Mouse (Mus musculus) midbrain, embryonic 15.5 days (tissue): ENCODE measurements at regions not wholly inside any gene's neighbourhood (a gene's known extent, or its start where the extent isn't known, plus 50 kb on each side); places are given as distances from the start of the nearest gene placed in this dataset.

Experiments used
- ATAC-seq: fragments of 200-750 bp; cut with Nextera tagmentation; replicated peaks from 2 replicates; pipeline ENCODE4 v1.8.0; 2017; ENCODE audit warnings: moderate TSS enrichment
- H3K27ac ChIP-seq: fragments of 300-500 bp; sonication (generic); 2 replicates; pipeline ENCODE4 v1.5.1; 2015; ENCODE audit warnings: mild to moderate bottlenecking, inconsistent platforms
- H3K27me3 ChIP-seq: fragments of 300-500 bp; sonication (generic); replicated peaks from 2 replicates; pipeline ENCODE4 v1.6.1; 2015; ENCODE audit warnings: inconsistent platforms
- H3K36me3 ChIP-seq: fragments of 300-500 bp; sonication (generic); replicated peaks from 2 replicates; pipeline ENCODE4 v1.6.1; 2015; ENCODE audit warnings: inconsistent platforms
- H3K4me1 ChIP-seq: fragments of 300-500 bp; sonication (generic); 2 replicates; pipeline ENCODE4 v1.6.1; 2015; ENCODE audit warnings: inconsistent platforms
- H3K4me2 ChIP-seq: fragments of 300-500 bp; sonication (generic); 2 replicates; pipeline ENCODE4 v1.6.1; 2015; ENCODE audit warnings: inconsistent platforms, mild to moderate bottlenecking, moderate library complexity
- H3K4me3 ChIP-seq: fragments of 300-500 bp; sonication (generic); 2 replicates; pipeline ENCODE4 v1.5.1; 2015; ENCODE audit warnings: mild to moderate bottlenecking, inconsistent platforms
- H3K9ac ChIP-seq: fragments of 300-500 bp; sonication (generic); 2 replicates; pipeline ENCODE4 v1.6.1; 2015; ENCODE audit warnings: mild to moderate bottlenecking, inconsistent platforms
- H3K9me3 ChIP-seq: fragments of 300-500 bp; sonication (generic); 2 replicates; pipeline ENCODE4 v1.6.1; 2016; ENCODE audit warnings: inconsistent platforms
- WGBS: fragments of 180-500 bp; shearing (Covaris S2); methylation state at CpG from one replicate; pipeline ENCODE4 v1.1.7; 2015; ENCODE audit warnings: mixed read lengths; 5-methylcytosine and 5-hydroxymethylcytosine counted together

DNA sequence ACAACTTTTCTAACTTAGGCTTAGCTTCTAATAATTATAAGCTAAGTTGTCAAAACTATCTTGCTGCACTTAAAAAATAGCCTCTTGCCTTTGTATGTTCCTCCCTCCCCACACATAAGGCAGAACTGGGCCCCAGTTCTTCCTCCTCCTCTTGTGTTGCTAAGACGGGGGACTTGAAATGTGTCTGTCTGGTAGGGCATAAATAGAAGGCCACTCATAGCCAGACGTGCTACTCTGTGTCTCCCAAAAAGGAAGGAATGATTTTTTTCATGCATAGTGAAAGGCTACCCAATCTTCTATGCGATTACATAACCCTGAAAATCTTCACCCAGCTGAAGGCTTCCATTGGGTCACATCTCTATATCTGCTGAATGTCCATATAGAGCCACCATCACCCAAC is 183.5 kb downstream of the Hsfy2 start:
- no peak overlapping the region for H3K4me2 ChIP-seq
- H3K36me3 ChIP-seq, result no peaks in the 10 kb centered on the region
- H3K27ac ChIP-seq, result no peak overlapping the region
- H3K4me3 ChIP-seq, result no peak overlapping the region
- no peak for ATAC-seq
- WGBS, result 88% methylated on average over 3 of the region's 3 CpGs
- H3K27me3 ChIP-seq, result no peaks in the 10 kb centered on the region
- H3K4me1 ChIP-seq, result no peaks in the 10 kb centered on the region
- H3K9me3 ChIP-seq, result no peaks in the 10 kb centered on the region
- no peak overlapping the region for H3K9ac ChIP-seq

DNA sequence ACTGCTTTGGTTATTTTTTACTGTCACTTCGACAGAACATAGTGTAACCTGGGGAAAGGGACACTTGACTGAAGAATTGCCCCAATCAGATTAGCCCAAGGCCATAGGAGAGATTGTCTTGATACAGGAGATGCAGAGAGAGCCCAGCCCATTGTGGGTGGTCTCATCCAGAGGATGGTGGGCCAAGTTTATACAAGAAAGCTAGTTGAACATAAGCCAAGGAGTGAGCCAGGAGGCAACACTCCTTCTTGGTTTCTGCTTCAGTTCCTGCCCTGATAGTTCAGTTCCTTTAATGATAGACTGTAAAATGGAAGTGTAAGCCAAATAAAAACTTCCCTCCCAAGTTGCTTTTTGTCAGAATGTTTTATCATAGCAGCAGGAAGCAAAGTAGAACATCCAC is 194.4 kb downstream of the Hsfy2 start:
- H3K9me3 ChIP-seq, result no peaks in the 10 kb centered on the region
- no peak for ATAC-seq
- no peaks in the 10 kb centered on the region for H3K36me3 ChIP-seq
- H3K9ac ChIP-seq, result no peak overlapping the region
- no peak overlapping the region for H3K4me3 ChIP-seq
- H3K27me3 ChIP-seq, result no peaks in the 10 kb centered on the region
- H3K4me2 ChIP-seq, result no peak overlapping the region
- 67% methylated on average over 1 of the region's 1 CpGs for WGBS
- H3K27ac ChIP-seq, result no peak overlapping the region
- no peaks in the 10 kb centered on the region for H3K4me1 ChIP-seq

DNA sequence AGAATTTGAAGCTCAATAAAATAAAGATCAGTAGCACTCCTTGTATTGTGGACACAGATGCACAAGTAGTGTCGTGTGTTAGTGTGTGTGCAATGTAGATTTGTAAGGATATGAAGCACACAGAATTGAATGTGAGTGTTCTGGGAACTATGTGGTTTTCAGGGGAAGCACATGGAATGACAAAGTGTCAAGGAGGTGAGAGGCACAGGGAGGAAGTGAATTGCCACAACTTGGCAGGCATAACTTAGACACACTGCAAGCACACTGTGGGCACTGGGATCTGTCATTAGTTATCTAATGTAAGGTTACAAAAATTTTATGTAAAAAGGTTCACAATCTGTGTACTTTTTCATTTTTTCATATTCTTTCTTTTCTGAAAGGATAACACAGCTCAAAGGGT is 230.4 kb downstream of the Hsfy2 start:
- 89% methylated on average over 1 of the region's 1 CpGs for WGBS
- H3K4me1 ChIP-seq, result no peaks in the 10 kb centered on the region
- H3K27ac ChIP-seq, result no peak overlapping the region
- no peaks in the 10 kb centered on the region for H3K27me3 ChIP-seq
- no peak for ATAC-seq
- no peak overlapping the region for H3K4me3 ChIP-seq
- H3K9me3 ChIP-seq, result no peaks in the 10 kb centered on the region
- no peaks in the 10 kb centered on the region for H3K36me3 ChIP-seq
- no peak overlapping the region for H3K4me2 ChIP-seq
- no peak overlapping the region for H3K9ac ChIP-seq

DNA sequence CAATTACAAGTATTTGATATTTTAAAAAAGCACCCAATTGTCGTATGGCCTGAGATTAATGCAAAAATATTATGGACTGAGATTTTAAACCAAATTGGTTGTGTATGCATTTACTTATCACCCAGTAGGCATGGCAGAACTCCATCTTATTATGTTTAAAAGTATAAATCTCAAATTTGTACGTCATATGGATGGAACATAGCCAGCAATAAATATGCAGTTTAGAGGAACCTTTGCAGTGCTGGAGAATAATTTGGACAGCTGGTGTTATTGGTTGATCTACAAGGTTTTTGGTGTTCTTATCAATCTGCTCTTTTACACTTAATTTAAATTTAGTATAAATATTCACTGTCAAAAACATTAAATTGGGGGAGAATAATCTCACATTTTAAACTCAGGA is 233.9 kb downstream of the Hsfy2 start:
- no peaks in the 10 kb centered on the region for H3K36me3 ChIP-seq
- 86% methylated on average over 2 of the region's 2 CpGs for WGBS

GRCm38 (mm10) chr1:56395832-56396231 is 241.4 kb downstream of the Hsfy2 start:
- no peak overlapping the region for H3K27ac ChIP-seq
- WGBS, result 88% methylated on average over 6 of the region's 6 CpGs
- H3K9me3 ChIP-seq, result no peaks in the 10 kb centered on the region
- no peak overlapping the region for H3K4me2 ChIP-seq
- H3K27me3 ChIP-seq, result no peaks in the 10 kb centered on the region
- H3K4me3 ChIP-seq, result no peak overlapping the region
- no peaks in the 10 kb centered on the region for H3K4me1 ChIP-seq
- H3K9ac ChIP-seq, result no peak overlapping the region
- H3K36me3 ChIP-seq, result no peaks in the 10 kb centered on the region
- no peak for ATAC-seq

More for the DNA sequence above, 233.9 kb downstream of the Hsfy2 start:
- Histone ChIP-seq H3K4me1 (no peaks in the 10 kb centered on the region), H3K27ac (no peak overlapping the region), H3K9me3 (no peaks in the 10 kb centered on the region), H3K4me3 (no peak overlapping the region), H3K27me3 (no peaks in the 10 kb centered on the region), H3K4me2 (no peak overlapping the region), H3K9ac (no peak overlapping the region)
- no peak for ATAC-seq

GRCm38 (mm10) chr1:56387086-56387485 is 250.1 kb downstream of the Hsfy2 start:
- Histone ChIP-seq H3K27me3 (no peaks in the 10 kb centered on the region), H3K4me2 (no peak overlapping the region), H3K4me3 (no peak overlapping the region), H3K4me1 (no peaks in the 10 kb centered on the region), H3K27ac (no peak overlapping the region), H3K36me3 (no peaks in the 10 kb centered on the region), H3K9ac (no peak overlapping the region), H3K9me3 (no peaks in the 10 kb centered on the region)
- WGBS, result 74% methylated on average over 6 of the region's 6 CpGs
- no peak for ATAC-seq

- ATAC-seq, result no peak
- no peak overlapping the region for H3K4me3 ChIP-seq
- H3K27ac ChIP-seq, result no peak overlapping the region
- no peaks in the 10 kb centered on the region for H3K9me3 ChIP-seq
- no peaks in the 10 kb centered on the region for H3K36me3 ChIP-seq
- H3K27me3 ChIP-seq, result no peaks in the 10 kb centered on the region
- H3K4me1 ChIP-seq, result no peaks in the 10 kb centered on the region
- no peak overlapping the region for H3K4me2 ChIP-seq
- WGBS, result 87% methylated on average over 2 of the region's 2 CpGs
- no peak overlapping the region for H3K9ac ChIP-seq
Observed at GRCm38 (mm10) chr1:56366319-56366718, 270.9 kb downstream of the Hsfy2 start.

DNA sequence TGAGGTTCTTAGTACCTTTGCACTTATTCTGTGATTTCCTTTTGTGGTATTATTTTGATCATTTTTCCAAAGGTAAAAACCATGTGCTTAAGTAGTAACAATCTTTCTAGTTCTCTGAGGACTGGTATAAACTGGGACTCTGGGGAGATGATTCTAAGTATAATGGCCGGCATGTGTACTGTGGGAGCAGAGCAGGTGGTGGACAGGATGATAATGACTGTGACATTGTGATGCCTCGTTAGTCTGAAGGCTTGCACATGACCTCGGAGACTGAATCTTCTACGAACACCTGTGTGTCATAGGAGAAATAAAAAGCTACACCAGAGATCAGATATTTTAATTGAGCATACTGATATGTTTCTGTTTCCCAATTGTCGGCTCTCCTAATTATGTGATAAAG is 276.4 kb downstream of the Hsfy2 start:
- Histone ChIP-seq H3K9me3 (no peaks in the 10 kb centered on the region), H3K4me1 (no peaks in the 10 kb centered on the region), H3K4me2 (no peak overlapping the region), H3K4me3 (no peak overlapping the region), H3K27me3 (no peaks in the 10 kb centered on the region), H3K9ac (no peak overlapping the region), H3K36me3 (no peaks in the 10 kb centered on the region), H3K27ac (no peak overlapping the region)
- WGBS, result 51% methylated on average over 5 of the region's 5 CpGs
- no peak for ATAC-seq

GRCm38 (mm10) chr1:56346638-56347037 is 290.6 kb downstream of the Hsfy2 start:
- Histone ChIP-seq H3K27ac (no peak overlapping the region), H3K9ac (no peak overlapping the region), H3K27me3 (no peaks in the 10 kb centered on the region), H3K4me1 (no peaks in the 10 kb centered on the region), H3K9me3 (no peaks in the 10 kb centered on the region), H3K4me2 (no peak overlapping the region), H3K4me3 (no peak overlapping the region), H3K36me3 (no peaks in the 10 kb centered on the region)
- ATAC-seq, result no peak
- 81% methylated on average over 4 of the region's 4 CpGs for WGBS

DNA sequence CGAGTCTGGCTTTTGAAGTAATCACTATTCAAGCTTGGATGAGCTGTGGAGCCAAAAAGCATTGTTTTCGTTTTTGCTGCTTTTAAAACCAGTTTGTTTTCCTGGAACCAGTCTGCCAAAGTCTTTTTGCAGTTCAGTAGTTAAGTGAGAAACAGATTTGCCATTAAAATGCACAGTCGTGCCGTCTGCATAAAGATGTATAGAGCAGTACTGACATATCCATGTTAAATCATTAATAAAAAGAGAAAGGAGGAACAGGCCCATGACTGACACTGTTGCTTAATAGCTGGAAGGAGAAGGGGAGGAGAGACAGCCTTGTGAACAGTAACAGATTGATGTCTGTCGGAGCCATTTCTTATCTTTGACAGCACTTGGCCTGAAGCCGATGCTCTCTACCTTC is 292.3 kb downstream of the Hsfy2 start:
- H3K36me3 ChIP-seq, result no peaks in the 10 kb centered on the region
- WGBS, result 63% methylated on average over 6 of the region's 6 CpGs
- no peak overlapping the region for H3K4me3 ChIP-seq
- H3K27ac ChIP-seq, result no peak overlapping the region
- H3K4me2 ChIP-seq, result no peak overlapping the region
- no peaks in the 10 kb centered on the region for H3K9me3 ChIP-seq
- H3K9ac ChIP-seq, result no peak overlapping the region
- ATAC-seq, result no peak
- no peaks in the 10 kb centered on the region for H3K27me3 ChIP-seq
- H3K4me1 ChIP-seq, result no peaks in the 10 kb centered on the region

DNA sequence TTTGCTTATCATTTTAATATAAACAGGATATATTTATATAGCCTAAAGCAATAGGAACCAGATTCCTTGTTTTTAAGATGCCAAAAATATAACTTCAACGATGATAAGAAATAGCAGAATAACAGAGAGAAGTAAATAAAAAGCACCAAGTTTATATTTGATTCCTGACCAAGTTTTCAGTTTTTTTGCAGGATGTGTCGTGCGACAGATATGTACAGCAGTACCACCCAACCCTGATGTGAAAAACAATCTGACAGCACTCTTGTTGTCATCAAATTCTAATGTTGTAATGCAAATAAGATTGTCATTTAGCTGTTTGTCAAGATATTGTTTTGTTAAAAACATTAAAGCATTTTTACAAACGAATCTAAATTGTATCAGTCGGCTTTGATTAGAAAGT is 309.9 kb downstream of the Hsfy2 start:
- Histone ChIP-seq H3K36me3 (no peaks in the 10 kb centered on the region), H3K9me3 (no peaks in the 10 kb centered on the region), H3K4me2 (no peak overlapping the region), H3K27me3 (no peaks in the 10 kb centered on the region), H3K9ac (no peak overlapping the region), H3K4me3 (no peak overlapping the region), H3K4me1 (no peaks in the 10 kb centered on the region), H3K27ac (no peak overlapping the region)
- ATAC-seq, result no peak
- WGBS, result 88% methylated on average over 5 of the region's 5 CpGs

- Histone ChIP-seq H3K27me3 (no peaks in the 10 kb centered on the region), H3K4me3 (no peak overlapping the region), H3K27ac (no peak overlapping the region), H3K36me3 (no peaks in the 10 kb centered on the region), H3K4me2 (no peak overlapping the region), H3K4me1 (no peaks in the 10 kb centered on the region), H3K9me3 (no peaks in the 10 kb centered on the region), H3K9ac (no peak overlapping the region)
- no peak for ATAC-seq
- WGBS, result 80% methylated on average over 3 of the region's 3 CpGs
Observed at GRCm38 (mm10) chr1:56308586-56308985, 328.6 kb downstream of the Hsfy2 start.

GRCm38 (mm10) chr1:56294391-56294790 is 342.8 kb downstream of the Hsfy2 start:
- Histone ChIP-seq H3K4me1 (no peaks in the 10 kb centered on the region), H3K4me3 (no peak overlapping the region), H3K36me3 (no peaks in the 10 kb centered on the region), H3K9me3 (no peaks in the 10 kb centered on the region), H3K27ac (no peak overlapping the region), H3K27me3 (no peaks in the 10 kb centered on the region), H3K4me2 (no peak overlapping the region), H3K9ac (no peak overlapping the region)
- 75% methylated on average over 2 of the region's 2 CpGs for WGBS
- ATAC-seq, result no peak

- peak; percentile 70; the same call in 1 of the 2 replicates for ATAC-seq
- H3K9ac ChIP-seq, result no peak overlapping the region
- no peaks in the 10 kb centered on the region for H3K36me3 ChIP-seq
- no peaks in the 10 kb centered on the region for H3K27me3 ChIP-seq
- WGBS, result 71% methylated on average over 1 of the region's 1 CpGs
- H3K4me2 ChIP-seq, result no peak overlapping the region
- no peaks in the 10 kb centered on the region for H3K4me1 ChIP-seq
- no peaks in the 10 kb centered on the region for H3K9me3 ChIP-seq
- no peak overlapping the region for H3K27ac ChIP-seq
- H3K4me3 ChIP-seq, result no peak overlapping the region
Observed at GRCm38 (mm10) chr1:56289748-56290147, 347.5 kb downstream of the Hsfy2 start.
